Mouse (Mus musculus): ENCODE measurements around the gene Rnf121. TPM values are rescaled to one million over a fixed set of nuclear protein-coding genes. Genes with fewer than 3 reads are reported as not detected.

Rnf121 gene
- polyA plus RNA-seq, 1 experiment from 2014 or later, result 28.9 TPM

Other genes starting within 250 kb of the Rnf121 start
- 0.58 TPM in 1 of 2 replicates, not detected in the other for gene Phox2a, start 247.2 kb downstream of the Rnf121 start, polyA plus RNA-seq (2016; fragmentation: Nextera tagmentation; extraction: Ambion mirVana)
- gene Inppl1, start 227.2 kb downstream of the Rnf121 start, polyA plus RNA-seq (2016; fragmentation: Nextera tagmentation; extraction: Ambion mirVana), result 55.2 and 69.7 TPM in 2 replicates
- 0.92 TPM in 1 of 2 replicates, not detected in the other for gene Folr2, start 208.3 kb downstream of the Rnf121 start, polyA plus RNA-seq (2016; fragmentation: Nextera tagmentation; extraction: Ambion mirVana)
- gene Anapc15, start 201.8 kb downstream of the Rnf121 start, polyA plus RNA-seq (2016; fragmentation: Nextera tagmentation; extraction: Ambion mirVana), result 75.5 and 76.6 TPM in 2 replicates
- 1.1 and 1.2 TPM in 2 replicates for gene Folr1, start 194.7 kb downstream of the Rnf121 start, polyA plus RNA-seq (2016; fragmentation: Nextera tagmentation; extraction: Ambion mirVana)
- gene Lamtor1, start 159.6 kb downstream of the Rnf121 start, polyA plus RNA-seq (2016; fragmentation: Nextera tagmentation; extraction: Ambion mirVana), result 153 and 158 TPM in 2 replicates
- gene Tomt, start 159.1 kb downstream of the Rnf121 start, polyA plus RNA-seq (2016; fragmentation: Nextera tagmentation; extraction: Ambion mirVana), result 0.61 and 0.65 TPM in 2 replicates
- 8.8 and 9.8 TPM in 2 replicates for gene Lrrc51, start 131.6 kb downstream of the Rnf121 start, polyA plus RNA-seq (2016; fragmentation: Nextera tagmentation; extraction: Ambion mirVana)
- 115 and 119 TPM in 2 replicates for gene Numa1, start 131.4 kb downstream of the Rnf121 start, polyA plus RNA-seq (2016; fragmentation: Nextera tagmentation; extraction: Ambion mirVana)
- gene Il18bp, start 46.8 kb downstream of the Rnf121 start, polyA plus RNA-seq (2016; fragmentation: Nextera tagmentation; extraction: Ambion mirVana), result 3.6 and 3.8 TPM in 2 replicates
- gene Xndc1, start within 50 bp of the Rnf121 start, polyA plus RNA-seq (2016; fragmentation: Nextera tagmentation; extraction: Ambion mirVana), result 46.2 and 48.3 TPM in 2 replicates
- gene Xntrpc, start 244 bp upstream of the Rnf121 start, polyA plus RNA-seq (2016; fragmentation: Nextera tagmentation; extraction: Ambion mirVana), result 2.6 and 3.5 TPM in 2 replicates
- gene Trpc2, start 17.6 kb upstream of the Rnf121 start, polyA plus RNA-seq (2016; fragmentation: Nextera tagmentation; extraction: Ambion mirVana), result 0.28 TPM in 1 of 2 replicates, not detected in the other
- 3.4 and 6.0 TPM in 2 replicates for gene Art1, start 36.3 kb upstream of the Rnf121 start, polyA plus RNA-seq (2016; fragmentation: Nextera tagmentation; extraction: Ambion mirVana)
- gene Art5, start 44.0 kb upstream of the Rnf121 start, polyA plus RNA-seq (2016; fragmentation: Nextera tagmentation; extraction: Ambion mirVana), result 1.5 and 2.0 TPM in 2 replicates
- gene Chrna10, start 51.4 kb upstream of the Rnf121 start, polyA plus RNA-seq (2016; fragmentation: Nextera tagmentation; extraction: Ambion mirVana), result not detected in 2 replicates
- 46.6 and 46.9 TPM in 2 replicates for gene Nup98, start 144.7 kb upstream of the Rnf121 start, polyA plus RNA-seq (2016; fragmentation: Nextera tagmentation; extraction: Ambion mirVana)
- 78.4 and 83.3 TPM in 2 replicates for gene Pgap2, start 144.7 kb upstream of the Rnf121 start, polyA plus RNA-seq (2016; fragmentation: Nextera tagmentation; extraction: Ambion mirVana)
- gene Rhog, start 190.6 kb upstream of the Rnf121 start, polyA plus RNA-seq (2016; fragmentation: Nextera tagmentation; extraction: Ambion mirVana), result 48.7 and 50.0 TPM in 2 replicates
- gene Stim1, start 202.3 kb upstream of the Rnf121 start, polyA plus RNA-seq (2016; fragmentation: Nextera tagmentation; extraction: Ambion mirVana), result 24.6 and 25.0 TPM in 2 replicates